Mouse (Mus musculus): Measurements from ENCODE around the gene Slc36a2. TPM values are rescaled to one million over a fixed set of nuclear protein-coding genes. Genes with fewer than 3 reads are reported as not detected.

The Slc36a2 gene
- total RNA-seq (2022) = under 1 TPM in 3 of 4 experiments, not detected in 1; 0.24 to 0.39 (median 0.29) TPM

DNA sequence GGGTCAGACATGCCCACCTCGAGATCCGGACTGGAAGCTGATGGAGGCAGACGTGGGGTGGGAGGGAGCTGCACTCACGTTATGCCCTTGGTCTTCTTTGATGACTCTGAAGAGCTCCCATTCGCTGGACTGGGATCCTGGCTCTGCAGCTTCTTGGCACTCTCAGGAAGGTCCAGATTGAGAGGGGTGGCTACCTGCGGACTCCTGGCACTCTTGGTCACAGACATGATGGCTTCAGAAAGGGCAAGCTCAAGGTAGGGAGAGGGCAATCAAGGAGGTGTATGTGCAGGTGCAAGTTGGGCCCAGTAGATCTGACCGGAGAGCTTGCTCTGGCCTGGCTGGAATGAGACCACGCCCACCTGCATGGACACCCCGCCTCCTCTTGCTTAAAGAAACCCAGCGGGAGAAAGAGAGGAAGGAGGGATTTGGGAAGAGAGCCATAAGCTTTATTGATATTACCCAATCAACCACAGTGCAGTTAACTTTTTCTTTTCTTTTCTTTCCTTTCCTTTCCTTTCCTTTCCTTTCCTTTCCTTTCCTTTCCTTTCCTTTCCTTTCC is at the start of gene Slc36a2:
Gene Slc36a2 (minus strand): TSS at position 345 of the 559 bp plus-strand sequence.
- DNase-seq (ENCODE audit: low spot score in 2 of 2) = no peak

DNA sequence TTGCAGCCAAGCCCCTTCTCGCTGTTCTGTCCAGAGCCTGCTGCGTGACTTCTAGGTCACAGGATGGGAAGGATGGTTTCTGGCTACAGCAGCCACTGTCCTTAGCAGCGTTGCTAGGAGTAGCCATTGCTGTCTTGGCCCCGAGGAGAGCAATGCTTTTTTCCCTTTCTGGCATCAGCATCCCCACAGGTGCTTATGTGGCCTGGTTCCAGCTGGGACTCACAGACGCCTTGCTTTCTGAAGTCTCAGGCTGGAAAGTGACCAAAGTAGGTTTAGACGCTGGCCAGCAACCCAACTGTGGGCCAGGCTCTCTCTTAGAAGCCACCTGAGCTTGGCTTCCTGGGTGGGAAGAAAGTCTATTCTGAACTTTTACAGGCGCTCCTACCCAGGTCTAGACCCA is 49.4 kb upstream of the Slc36a2 start:
- DNase-seq (ENCODE audit: low spot score in 2 of 2) = no peak

DNA sequence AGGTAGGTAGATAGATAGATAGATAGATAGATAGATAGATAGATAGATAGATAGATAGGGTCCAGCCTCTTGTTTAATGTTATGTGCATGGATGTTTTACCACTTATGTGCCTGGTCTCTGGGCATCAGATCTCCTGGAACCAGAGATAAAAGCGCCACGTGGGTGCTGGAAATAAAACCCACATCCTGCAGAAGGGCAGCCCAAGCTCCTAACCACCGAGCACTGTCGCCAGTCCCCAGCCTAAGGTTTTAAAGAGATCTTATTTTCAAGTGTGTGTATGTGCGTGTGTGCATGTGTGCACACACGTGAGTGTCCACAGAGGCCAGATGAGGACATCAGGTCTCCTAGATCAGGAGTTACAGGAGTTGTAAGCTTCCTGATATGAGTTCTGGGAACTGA is 46.2 kb upstream of the Slc36a2 start:
- no peak for DNase-seq (ENCODE audit: low spot score in 2 of 2)

DNA sequence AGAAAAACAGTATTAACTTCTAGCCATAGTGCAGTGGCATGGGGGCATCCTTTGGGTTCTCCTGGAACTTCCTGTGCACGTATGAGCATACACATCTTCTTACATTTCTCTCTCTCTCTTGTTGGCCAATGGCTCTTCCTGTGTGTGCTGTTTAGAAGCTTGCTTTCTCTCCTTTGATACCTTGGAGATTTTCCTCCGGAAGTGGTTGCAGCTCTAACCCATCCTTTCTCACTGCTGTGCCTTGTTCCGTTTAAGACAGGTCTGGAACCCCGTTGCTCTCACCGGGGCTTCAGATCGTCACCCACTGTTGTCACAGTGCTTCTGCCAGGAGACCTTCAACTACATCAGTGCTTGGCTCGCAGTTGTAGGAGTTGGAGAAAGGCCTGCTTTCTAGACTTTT is 36.4 kb upstream of the Slc36a2 start:
- DNase-seq (ENCODE audit: low spot score in 2 of 2) = no peak

DNA sequence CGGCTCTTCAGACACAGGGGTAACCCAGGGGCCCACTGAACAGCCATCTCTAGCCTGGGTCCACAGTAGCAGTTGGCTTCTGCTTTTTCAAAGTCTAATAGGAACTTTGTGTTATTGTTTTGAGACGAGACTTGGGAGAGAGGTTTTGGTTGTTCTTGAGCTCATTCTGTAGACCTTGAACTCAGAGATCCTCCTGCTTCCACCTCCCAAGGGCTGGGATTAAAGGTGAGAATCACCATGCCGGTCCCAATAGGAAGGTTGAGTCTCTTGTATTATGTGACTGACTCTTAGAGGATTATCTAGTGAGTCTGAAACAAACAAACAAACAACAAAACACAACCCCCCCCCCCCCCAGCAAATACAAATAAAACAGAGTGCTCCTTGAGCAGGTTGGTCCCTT is 33.6 kb upstream of the Slc36a2 start:
- DNase-seq (ENCODE audit: low spot score in 2 of 2) = no peak

DNA sequence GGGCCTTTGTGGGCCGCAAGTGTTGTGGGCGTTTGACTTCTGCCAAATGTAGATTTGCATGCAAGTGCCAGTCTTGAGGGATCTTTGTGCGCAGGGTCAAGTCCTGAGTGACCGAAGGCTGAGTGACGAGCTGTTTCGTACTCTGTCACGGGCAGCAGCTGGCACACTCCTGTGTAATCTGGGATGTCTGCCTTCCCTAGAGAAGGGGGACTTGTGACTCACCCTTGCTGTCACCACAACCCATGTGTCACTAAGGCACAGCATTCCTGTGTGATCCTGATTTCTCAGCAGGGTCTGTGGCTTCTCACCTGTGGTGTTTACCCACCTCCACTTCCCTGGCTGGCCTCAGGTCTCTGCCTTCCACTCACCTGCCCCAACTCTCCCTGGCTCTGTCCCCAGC is 33.0 kb upstream of the Slc36a2 start:
- DNase-seq (ENCODE audit: low spot score in 2 of 2) = no peak

DNA sequence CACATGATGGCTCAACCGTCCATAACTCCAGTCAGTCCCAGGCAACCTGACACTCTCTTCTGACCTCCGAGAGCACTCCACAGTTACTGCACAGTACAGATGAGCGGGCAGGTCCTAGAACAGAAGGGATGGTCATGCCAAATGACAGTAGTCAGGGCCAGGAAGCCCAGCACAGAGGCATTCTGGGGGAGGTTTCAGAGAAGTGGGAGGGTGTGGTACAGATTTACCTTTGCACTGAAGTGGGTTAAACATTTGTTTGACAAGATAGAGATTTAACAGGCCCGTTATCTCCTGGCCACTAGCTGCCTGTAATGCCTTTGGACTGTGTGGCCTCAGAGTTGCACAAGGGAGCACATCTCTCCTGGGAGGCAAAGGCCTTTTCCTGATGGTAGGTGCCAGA is 32.5 kb upstream of the Slc36a2 start:
- no peak for DNase-seq (ENCODE audit: low spot score in 2 of 2)

DNA sequence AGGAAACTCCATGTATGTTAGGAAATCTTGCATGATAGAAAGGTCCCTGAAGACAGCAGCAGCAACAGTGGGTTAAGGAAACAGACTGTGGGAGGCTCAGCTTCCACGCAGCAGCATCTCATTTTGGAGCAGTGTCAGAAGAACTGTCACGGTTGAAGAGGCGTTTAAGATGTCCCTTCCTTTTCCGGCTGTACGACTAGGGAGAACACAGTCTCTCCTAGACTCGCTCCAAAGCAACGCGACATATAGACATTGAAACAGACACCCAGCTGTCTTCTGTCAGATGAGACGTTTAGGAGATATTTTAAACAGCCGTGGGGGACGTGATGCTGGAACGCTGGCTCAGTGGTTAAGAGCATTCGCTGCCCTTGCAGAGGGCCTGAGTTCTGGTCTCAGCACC is 32.0 kb upstream of the Slc36a2 start:
- peak in 1 of 2 experiments; percentile 25 for DNase-seq (ENCODE audit: low spot score in 2 of 2)

DNA sequence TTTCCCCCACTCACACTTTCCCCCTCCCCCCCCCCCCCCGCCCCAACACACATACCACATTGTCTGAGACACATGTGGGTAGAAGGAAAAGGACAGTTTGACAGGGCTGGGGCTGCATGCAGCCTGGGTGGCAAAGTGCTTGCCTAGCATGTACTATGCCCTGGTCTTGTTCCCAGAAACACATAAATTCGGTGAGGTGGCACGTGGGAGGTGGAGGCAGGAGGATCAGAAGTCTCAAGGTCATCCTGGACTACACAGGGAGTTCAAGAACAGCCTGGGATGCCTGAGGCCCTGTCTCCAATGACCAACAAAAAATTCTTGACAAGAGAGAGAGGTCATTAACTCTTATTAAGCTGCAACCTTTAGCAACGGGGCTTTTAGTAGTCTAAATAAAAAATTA is 31.2 kb upstream of the Slc36a2 start:
- DNase-seq (ENCODE audit: low spot score in 2 of 2) = no peak

DNA sequence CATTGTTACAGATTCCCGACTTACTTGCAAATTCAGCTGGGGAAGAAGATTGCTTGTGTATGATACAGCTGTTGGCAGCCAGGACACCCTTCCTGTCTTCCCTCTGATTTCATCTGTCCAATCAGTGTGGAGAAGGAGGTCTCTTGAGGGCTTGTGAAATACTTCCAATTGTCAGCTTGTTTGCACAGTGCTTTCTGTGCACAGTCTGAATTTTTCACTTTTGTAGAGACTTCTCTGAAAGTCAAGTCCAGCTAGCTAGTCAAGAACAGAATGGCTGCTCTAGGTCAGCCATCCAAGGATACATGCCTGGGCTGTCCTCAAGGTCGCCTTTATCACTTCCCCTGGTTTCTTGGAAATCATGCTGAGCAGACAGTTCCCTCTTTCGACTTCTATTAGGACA is 30.1 kb upstream of the Slc36a2 start:
- DNase-seq (ENCODE audit: low spot score in 2 of 2) = no peak

DNA sequence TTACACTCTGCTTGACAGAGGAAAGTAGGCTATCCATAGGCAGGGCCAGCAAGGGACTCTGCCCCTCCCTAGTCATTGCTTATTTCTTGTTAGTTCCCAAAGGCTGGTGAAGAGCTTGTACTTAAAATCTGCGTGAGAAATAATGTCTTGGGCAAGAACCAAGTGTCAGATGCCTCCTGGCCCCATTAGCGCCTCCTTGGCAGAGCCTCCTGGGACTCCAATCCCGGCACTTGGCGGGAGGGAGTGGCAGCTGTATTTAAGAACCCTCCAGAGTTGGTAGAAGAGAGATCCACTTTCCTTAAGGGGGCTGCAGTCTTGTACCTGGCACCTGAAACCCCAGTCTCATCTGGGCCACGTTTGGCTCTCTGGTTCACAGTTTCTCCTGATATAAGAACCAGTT is 29.3 kb upstream of the Slc36a2 start:
- no peak for DNase-seq (ENCODE audit: low spot score in 2 of 2)

DNA sequence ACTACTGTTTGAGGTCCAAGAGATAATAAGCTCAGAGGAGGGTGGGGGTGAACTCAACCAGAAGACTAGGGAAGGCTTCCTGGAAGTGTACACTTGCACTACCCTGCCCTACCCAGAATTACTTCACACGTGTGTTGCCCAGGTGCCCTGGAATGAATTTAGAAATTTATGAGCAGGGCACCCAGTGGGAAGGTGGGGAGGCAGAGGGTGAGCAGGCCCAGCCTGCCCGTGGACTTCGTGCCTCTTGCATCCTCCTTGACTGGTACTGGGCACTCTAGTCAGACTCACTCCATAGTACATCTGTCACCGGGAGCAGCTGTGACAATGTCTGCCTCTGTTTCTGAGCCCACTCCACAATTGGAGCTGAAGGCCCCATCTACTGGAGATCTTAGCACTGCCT is 28.6 kb upstream of the Slc36a2 start:
- DNase-seq (ENCODE audit: low spot score in 2 of 2) = no peak

DNA sequence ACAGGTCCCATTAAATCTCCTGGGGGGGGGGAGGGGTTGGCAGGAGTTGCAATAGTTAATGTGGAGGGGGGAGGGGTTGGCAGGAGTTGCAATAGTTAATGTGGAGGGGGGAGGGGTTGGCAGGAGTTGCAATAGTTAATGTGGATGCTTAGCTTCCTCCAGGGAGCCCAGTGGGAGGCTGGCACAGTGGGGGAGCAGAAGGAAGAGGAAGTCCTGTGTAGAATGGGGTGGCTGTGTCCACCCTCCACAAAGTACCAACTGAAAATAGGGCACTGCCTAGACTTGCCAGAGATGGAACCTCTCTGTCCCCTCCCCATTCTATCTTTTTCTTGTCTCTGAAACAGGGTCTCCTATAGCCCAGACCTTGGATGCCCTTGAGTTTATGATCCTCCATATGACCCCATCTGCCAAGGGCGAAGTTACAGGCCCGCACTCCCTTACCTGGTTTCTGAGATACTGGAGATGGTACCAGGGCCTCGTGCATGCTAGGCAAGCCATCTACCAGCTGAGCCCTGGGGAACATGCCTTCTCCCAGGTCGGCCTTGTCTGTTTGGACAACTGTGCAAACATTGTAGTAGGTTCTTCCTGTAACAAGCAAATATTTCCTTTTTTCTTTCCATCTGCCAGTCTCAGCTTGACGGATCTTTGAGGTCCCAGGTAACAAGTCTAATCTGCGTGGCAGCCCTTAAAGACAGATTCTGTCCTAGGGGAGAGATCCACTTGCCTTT is 24.9 kb upstream of the Slc36a2 start:
- no peak for DNase-seq (ENCODE audit: low spot score in 2 of 2)

DNA sequence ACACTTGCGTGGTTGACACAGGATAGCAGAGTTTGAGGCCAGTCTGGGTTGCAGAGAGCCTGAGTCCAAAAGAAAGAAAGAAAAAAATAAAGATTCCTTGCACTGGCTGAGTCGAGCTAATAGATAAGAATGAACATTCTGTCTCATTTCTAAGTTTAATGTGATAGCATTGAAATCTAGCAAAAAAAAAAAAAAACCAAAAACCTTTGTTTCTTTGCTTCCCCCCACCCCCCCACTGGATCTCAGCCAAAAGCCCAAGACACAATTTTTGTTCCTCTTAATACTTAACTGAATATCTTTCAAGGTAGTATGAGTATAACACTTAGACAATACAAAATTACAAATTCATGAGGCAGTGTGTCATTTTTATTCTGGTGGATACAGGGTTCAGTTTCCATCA is 24.2 kb upstream of the Slc36a2 start:
- no peak for DNase-seq (ENCODE audit: low spot score in 2 of 2)

DNA sequence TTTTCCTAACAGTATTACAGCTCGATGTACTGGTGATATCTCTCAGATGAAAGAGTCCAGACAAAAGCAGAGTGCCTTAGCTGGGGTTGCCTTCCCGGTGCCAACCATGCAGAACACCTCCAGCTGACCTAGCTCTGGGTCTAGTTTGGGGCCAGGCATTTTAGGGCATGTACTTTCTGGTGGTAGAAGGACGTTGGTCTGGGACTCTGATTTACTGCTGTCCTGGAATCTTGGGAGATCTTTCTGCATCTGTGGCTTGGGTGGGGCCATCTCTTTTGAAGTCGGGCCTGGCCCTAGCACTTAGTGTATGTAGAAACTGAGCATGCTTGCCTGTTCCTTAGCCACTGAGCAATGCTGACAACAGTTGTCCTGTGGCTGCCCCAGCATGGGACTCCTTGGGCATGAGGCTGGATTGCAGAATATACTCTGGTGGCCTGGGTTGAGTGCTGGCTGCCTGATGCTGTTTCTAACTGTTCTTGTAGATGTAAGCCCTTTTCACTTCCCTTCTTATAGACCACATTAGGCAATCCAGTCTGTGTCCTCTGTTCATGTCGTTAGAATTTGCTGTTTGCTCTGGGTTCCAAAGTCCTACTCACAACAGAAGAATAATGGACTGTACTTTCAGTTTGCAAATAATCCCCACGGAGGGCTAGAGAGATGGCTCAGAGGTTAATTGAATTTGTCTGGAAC is 23.3 kb upstream of the Slc36a2 start:
- no peak for DNase-seq (ENCODE audit: low spot score in 2 of 2)

DNA sequence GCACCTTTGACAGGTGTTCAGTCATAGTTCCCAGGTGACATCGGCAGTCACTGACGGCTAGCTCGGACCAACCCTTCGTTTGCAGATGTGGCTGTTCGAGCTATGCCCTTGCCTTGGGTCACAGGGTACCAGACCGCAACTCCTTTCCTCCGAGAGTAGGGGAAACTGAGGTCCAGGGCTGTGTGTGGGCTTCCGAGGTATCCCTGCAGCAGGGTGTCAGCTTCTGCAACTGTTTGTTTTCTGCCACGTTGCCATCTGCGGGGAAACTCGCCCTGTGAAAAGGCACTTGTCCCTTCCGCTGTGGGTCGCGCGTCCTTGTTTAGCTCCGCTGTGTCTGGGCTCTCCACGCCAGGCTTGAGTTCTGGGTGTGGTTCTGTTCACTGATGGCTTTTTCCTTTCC is 19.7 kb upstream of the Slc36a2 start:
- DNase-seq (ENCODE audit: low spot score in 2 of 2) = no peak

DNA sequence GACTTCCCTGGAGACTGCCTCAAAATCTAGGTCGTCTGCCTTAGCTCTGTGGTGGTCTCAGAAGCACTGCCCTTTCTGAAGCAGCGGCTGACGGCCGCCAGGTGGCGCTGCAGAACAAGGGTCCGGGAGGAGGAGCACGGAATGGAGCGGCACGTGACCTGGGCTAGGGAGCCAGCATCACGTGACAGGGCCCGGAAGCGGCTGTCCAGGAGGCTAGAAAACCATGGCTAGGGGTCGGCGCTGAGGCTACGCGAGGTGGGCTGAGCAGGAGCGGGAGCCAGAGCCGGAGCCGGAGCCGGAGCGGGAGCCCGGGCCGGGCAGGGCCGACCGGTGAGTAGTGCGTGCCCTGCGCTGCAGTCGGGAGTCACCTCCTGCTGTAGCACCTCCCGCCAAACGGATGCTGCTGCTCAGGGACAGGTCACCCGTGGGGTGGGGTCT is 19.3 kb upstream of the Slc36a2 start, which contains the start of gene Slc36a1:
Gene Slc36a1 (plus strand): TSS at position 192 of the 438 bp plus-strand sequence.
- peak; percentile 90 to 92 for DNase-seq (ENCODE audit: low spot score in 2 of 2)

DNA sequence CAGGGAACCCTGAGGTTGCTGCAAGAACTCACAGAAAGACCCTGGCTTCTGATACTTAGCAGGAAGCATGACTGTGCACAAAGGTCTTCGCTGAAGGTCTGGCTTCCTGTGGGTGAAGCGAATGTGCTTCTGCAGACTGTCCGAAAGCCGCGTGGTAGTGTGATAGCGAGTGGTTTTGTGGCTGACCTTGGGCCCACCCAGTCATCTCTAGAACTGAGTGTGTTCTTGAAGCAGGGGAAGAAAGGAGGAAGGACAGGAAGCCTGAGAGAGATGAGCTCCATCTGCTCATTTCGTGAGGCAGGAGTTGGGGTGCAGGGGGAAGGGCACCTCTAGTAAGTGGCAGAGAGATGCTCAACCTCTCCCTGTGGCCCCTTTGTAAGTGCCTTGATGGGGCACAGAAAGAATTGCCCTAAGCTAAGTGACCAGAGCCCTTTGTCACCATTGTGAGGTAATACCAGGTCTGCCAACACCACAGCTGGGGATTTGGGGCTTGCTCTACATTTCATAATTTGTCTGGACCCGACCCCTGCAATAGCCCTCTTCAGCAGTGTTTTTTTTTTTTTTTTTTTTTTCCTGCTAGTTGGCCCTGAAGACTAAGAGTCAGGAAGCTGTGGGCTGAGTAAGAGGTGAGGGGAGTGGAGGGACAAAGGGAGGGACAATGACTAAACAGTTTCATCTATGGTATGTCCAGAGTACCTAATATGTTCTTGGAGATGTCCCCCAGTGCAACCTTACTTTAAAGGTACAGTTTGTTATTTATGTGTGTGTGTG is 13.0 kb upstream of the Slc36a2 start:
- DNase-seq (ENCODE audit: low spot score in 2 of 2) = no peak

DNA sequence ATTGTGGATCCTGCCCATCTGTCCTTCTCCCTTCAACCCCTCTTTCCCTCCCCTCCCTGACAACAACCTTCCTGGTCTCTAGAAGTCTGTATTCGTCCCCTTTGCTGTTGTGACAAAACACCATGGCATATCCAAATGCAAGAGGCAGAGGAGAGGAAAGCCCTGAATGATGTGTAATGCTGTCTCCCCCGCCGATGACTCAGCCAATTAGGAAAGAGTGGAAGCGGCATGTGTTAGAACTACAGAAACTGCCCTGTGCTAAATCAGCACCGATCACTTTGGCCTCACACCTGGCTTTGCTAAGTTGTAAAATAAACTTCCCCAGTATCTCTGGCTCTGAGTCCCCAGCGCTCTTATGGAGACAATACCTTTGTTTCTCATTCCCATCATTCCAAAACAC is 12.2 kb upstream of the Slc36a2 start:
- DNase-seq (ENCODE audit: low spot score in 2 of 2) = no peak

DNA sequence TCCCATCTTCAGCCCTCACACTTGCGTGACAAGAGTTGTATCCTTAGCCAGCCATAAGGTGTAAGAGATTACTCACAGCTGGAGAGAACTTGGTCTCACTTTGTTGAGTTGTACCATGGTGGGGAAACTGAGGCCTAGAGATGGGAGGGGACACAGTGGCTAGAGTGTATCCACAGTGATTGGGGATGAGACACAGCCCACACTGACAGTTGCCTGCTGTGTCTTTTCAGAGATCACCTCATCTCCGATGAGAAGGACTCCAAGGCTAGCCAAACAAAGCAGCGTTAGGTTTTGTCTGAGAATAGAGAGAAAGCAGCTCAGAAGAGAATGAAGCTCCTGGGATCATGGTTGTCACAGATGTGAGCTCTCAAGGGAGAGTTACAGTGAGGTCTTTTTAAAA is 5.3 kb upstream of the Slc36a2 start:
- DNase-seq (ENCODE audit: low spot score in 2 of 2) = no peak

DNA sequence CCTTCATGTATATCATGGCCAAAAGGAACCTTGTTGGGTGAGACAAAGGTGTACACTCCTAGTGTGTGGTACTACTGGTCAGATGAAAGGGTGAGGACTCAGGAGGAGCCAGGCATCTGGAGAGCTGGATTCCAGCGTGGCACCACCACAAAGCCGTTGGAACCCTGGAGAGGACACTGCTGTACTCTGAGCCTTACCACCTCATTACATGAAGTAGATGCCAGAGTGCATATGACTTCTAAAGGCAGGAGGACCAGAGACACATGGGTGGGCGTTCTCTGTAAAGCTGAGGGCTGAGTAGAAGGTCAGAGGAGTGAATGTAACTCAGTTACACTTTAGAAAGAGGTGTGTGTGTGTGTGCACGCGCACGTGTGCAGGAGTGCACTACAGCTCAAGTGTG is 2.9 kb upstream of the Slc36a2 start:
- DNase-seq (ENCODE audit: low spot score in 2 of 2) = no peak

DNA sequence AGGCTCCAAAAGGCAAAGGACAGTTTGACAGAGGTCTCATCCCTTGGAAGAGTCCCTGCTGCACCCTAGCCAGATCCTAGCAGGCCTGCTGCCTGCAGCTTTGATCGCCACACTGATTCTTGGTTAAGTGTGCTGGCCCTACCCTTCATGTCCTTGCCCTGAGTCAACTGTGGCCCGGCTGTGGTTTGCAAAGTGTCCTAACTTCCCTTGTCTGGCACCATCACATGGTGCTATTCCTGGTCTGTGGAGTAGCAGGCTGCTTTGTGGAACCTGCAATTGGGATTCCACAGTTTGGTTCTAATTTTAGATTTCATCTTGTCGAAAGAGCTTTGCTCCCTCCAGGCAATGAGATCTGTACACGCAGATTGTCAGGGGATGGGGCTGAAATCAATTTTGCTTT is 2.4 kb upstream of the Slc36a2 start:
- DNase-seq (ENCODE audit: low spot score in 2 of 2) = no peak

Measured in layer of hippocampus, adult 8-10 months (tissue).